Mouse (Mus musculus): ENCODE measurements around the gene Foxn4. TPM values are rescaled to one million over a fixed set of nuclear protein-coding genes. Genes with fewer than 3 reads are reported as not detected.

Foxn4 gene
- polyA plus RNA-seq, 1 experiment from 2014 or later, result 6.9 TPM

DNA sequence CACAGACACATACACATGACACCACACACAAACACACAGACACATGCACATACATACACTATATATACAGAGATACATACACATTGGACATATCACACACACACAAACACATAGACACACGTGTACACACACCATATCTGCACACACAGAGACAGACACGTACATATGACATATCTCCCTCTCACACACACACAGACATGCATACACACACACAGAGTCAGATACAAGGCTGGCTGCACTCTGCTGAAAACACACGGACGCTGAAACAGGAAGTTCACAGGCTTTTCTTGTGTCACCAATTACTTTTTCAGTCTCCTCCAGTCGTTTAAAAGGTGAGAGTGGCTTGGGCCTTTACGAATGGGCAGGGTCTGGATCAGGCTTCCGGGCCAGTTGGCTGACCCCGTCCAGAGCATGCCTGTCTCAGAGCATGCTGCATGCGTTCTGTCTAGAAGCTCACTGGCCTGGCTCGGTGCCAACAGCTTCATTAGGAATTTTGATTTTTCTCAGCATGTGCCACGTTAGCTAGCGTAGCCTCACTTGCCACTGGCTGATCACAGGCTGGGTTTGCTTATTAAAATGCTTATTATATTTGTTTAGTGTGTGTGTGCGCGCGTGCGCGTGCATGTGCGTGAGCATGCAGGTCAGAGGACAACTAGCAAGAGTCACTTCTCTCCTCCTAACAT lies 24.7 kb upstream of the Foxn4 start:
- Histone ChIP-seq H3K9me3 (ENCODE audit: control insufficient read depth, low read length) (no peaks in the 10 kb centered on the region), H3K27me3 (ENCODE audit: control insufficient read depth, insufficient read depth, low read length) (peaks cover 23% of the 10 kb centered on the region), H3K36me3 (ENCODE audit: control insufficient read depth, insufficient read depth, low read length) (no peaks in the 10 kb centered on the region), H3K27ac (ENCODE audit: low read depth, low read length) (no peak overlapping the region), H3K9ac (ENCODE audit: low read length) (no peak overlapping the region), H3K4me3 (ENCODE audit: low read depth, low read length) (no peak overlapping the region), H3K4me1 (ENCODE audit: control insufficient read depth, insufficient read depth, low read length) (peaks cover 5% of the 10 kb centered on the region; the same call in 1 of the 2 replicates), H3K4me2 (no peak overlapping the region)
- DNase-seq (ENCODE audit: low spot score, missing footprints) (peak; percentile 92), ATAC-seq (ENCODE audit: low FRiP score) (no peak)
- WGBS, result 69% methylated on average over 18 of the region's 18 CpGs

- H3K9ac ChIP-seq (ENCODE audit: low read length), result no peak overlapping the region
- DNase-seq (ENCODE audit: low spot score, missing footprints) (peak; percentile 88), ATAC-seq (ENCODE audit: low FRiP score) (no peak)
- H3K4me1 ChIP-seq (ENCODE audit: control insufficient read depth, insufficient read depth, low read length), result peaks cover 5% of the 10 kb centered on the region; the same call in 1 of the 2 replicates
- no peak overlapping the region for H3K4me2 ChIP-seq
- H3K36me3 ChIP-seq (ENCODE audit: control insufficient read depth, insufficient read depth, low read length), result no peaks in the 10 kb centered on the region
- no peaks in the 10 kb centered on the region for H3K9me3 ChIP-seq (ENCODE audit: control insufficient read depth, low read length)
- peaks cover 18% of the 10 kb centered on the region; the same call in 1 of the 2 replicates for H3K27me3 ChIP-seq (ENCODE audit: control insufficient read depth, insufficient read depth, low read length)
- WGBS, result 26% methylated on average over 22 of the region's 22 CpGs
- H3K27ac ChIP-seq (ENCODE audit: low read depth, low read length), result no peak overlapping the region
- no peak overlapping the region for H3K4me3 ChIP-seq (ENCODE audit: low read depth, low read length)
Observed at GRCm38 (mm10) chr5:114296693-114297631, 23.4 kb upstream of the Foxn4 start.

GRCm38 (mm10) chr5:114290004-114290403 lies 16.4 kb upstream of the Foxn4 start:
- Histone ChIP-seq H3K27ac (ENCODE audit: low read depth, low read length) (no peak overlapping the region), H3K4me2 (no peak overlapping the region), H3K36me3 (ENCODE audit: control insufficient read depth, insufficient read depth, low read length) (no peaks in the 10 kb centered on the region), H3K4me3 (ENCODE audit: low read depth, low read length) (no peak overlapping the region), H3K27me3 (ENCODE audit: control insufficient read depth, insufficient read depth, low read length) (peaks cover 5% of the 10 kb centered on the region; the same call in 1 of the 2 replicates), H3K9ac (ENCODE audit: low read length) (no peak overlapping the region), H3K4me1 (ENCODE audit: control insufficient read depth, insufficient read depth, low read length) (peaks cover 7% of the 10 kb centered on the region; the same call in 1 of the 2 replicates), H3K9me3 (ENCODE audit: control insufficient read depth, low read length) (no peaks in the 10 kb centered on the region)
- no peak for DNase-seq (ENCODE audit: low spot score, missing footprints)
- ATAC-seq (ENCODE audit: low FRiP score), result no peak
- WGBS, result 52% methylated on average over 3 of the region's 3 CpGs

- Histone ChIP-seq H3K9me3 (ENCODE audit: control insufficient read depth, low read length) (no peaks in the 10 kb centered on the region), H3K4me2 (no peak within 1 kb of the TSS), H3K27ac (ENCODE audit: low read depth, low read length) (no peak within 1 kb of the TSS), H3K36me3 (ENCODE audit: control insufficient read depth, insufficient read depth, low read length) (no peaks in the 10 kb centered on the region), H3K4me3 (ENCODE audit: low read depth, low read length) (no peak within 1 kb of the TSS), H3K4me1 (ENCODE audit: control insufficient read depth, insufficient read depth, low read length) (peaks cover 7% of the 10 kb centered on the region; the same call in 1 of the 2 replicates), H3K27me3 (ENCODE audit: control insufficient read depth, insufficient read depth, low read length) (0 out of 2 replicates have a peak, but pooled peaks cover 3% of the 10 kb centered on the region), H3K9ac (ENCODE audit: low read length) (no peak within 1 kb of the TSS)
- 52% methylated on average over 13 of the region's 13 CpGs for WGBS
- DNase-seq (ENCODE audit: low spot score, missing footprints) (no peak), ATAC-seq (ENCODE audit: low FRiP score) (no peak)
Observed at GRCm38 (mm10) chr5:114288874-114289273, 15.3 kb upstream of the Foxn4 start, which contains the start of gene Myo1h. Gene Myo1h, plus strand, starts transcription at chr5:114289166.

- WGBS, result 85% methylated on average over 5 of the region's 5 CpGs
- Histone ChIP-seq H3K27me3 (ENCODE audit: control insufficient read depth, insufficient read depth, low read length) (0 out of 2 replicates have a peak, but pooled peaks cover 3% of the 10 kb centered on the region), H3K36me3 (ENCODE audit: control insufficient read depth, insufficient read depth, low read length) (no peaks in the 10 kb centered on the region), H3K4me2 (no peak overlapping the region), H3K9me3 (ENCODE audit: control insufficient read depth, low read length) (no peaks in the 10 kb centered on the region), H3K9ac (ENCODE audit: low read length) (no peak overlapping the region), H3K27ac (ENCODE audit: low read depth, low read length) (no peak overlapping the region), H3K4me1 (ENCODE audit: control insufficient read depth, insufficient read depth, low read length) (peaks cover 6% of the 10 kb centered on the region; the same call in 1 of the 2 replicates), H3K4me3 (ENCODE audit: low read depth, low read length) (no peak overlapping the region)
- ATAC-seq (ENCODE audit: low FRiP score) (no peak), DNase-seq (ENCODE audit: low spot score, missing footprints) (no peak)
Observed at GRCm38 (mm10) chr5:114288396-114288795, 14.8 kb upstream of the Foxn4 start.

GRCm38 (mm10) chr5:114286872-114287571 lies 13.4 kb upstream of the Foxn4 start:
- Histone ChIP-seq H3K9me3 (ENCODE audit: control insufficient read depth, low read length) (no peaks in the 10 kb centered on the region), H3K4me1 (ENCODE audit: control insufficient read depth, insufficient read depth, low read length) (peaks cover 5% of the 10 kb centered on the region; the same call in 1 of the 2 replicates), H3K9ac (ENCODE audit: low read length) (no peak overlapping the region), H3K27ac (ENCODE audit: low read depth, low read length) (no peak overlapping the region), H3K4me3 (ENCODE audit: low read depth, low read length) (no peak overlapping the region), H3K36me3 (ENCODE audit: control insufficient read depth, insufficient read depth, low read length) (no peaks in the 10 kb centered on the region), H3K4me2 (no peak overlapping the region), H3K27me3 (ENCODE audit: control insufficient read depth, insufficient read depth, low read length) (no peaks in the 10 kb centered on the region)
- WGBS, result 85% methylated on average over 16 of the region's 16 CpGs
- DNase-seq (ENCODE audit: low spot score, missing footprints), result no peak
- no peak for ATAC-seq (ENCODE audit: low FRiP score)

DNA sequence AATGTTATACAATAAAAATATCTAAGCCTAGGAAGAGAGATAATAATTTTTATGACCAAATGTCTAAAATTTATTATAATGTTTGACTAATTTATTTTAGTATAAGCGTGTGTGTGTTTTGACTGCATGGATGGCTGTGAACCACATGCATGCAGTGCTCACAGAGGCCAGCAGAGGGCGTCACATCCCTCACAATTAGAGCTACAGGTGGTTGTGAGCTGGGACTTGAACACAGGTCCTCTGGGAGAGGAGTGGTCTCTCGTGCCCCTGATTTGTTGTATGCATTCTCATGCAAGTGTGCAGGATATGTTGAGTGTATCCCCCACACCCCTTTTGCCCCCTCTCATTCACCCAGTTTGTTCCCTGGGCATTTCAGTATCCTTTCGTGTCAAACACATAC lies 12.5 kb upstream of the Foxn4 start:
- Histone ChIP-seq H3K36me3 (ENCODE audit: control insufficient read depth, insufficient read depth, low read length) (no peaks in the 10 kb centered on the region), H3K27ac (ENCODE audit: low read depth, low read length) (no peak overlapping the region), H3K9me3 (ENCODE audit: control insufficient read depth, low read length) (no peaks in the 10 kb centered on the region), H3K27me3 (ENCODE audit: control insufficient read depth, insufficient read depth, low read length) (no peaks in the 10 kb centered on the region; the same call in 1 of the 2 replicates), H3K4me2 (no peak overlapping the region), H3K4me1 (ENCODE audit: control insufficient read depth, insufficient read depth, low read length) (peaks cover 5% of the 10 kb centered on the region; the same call in 1 of the 2 replicates), H3K9ac (ENCODE audit: low read length) (no peak overlapping the region), H3K4me3 (ENCODE audit: low read depth, low read length) (no peak overlapping the region)
- DNase-seq (ENCODE audit: low spot score, missing footprints) (no peak), ATAC-seq (ENCODE audit: low FRiP score) (no peak)
- 76% methylated on average over 4 of the region's 4 CpGs for WGBS

- Histone ChIP-seq H3K4me2 (no peak overlapping the region), H3K4me3 (ENCODE audit: low read depth, low read length) (no peak overlapping the region), H3K9me3 (ENCODE audit: control insufficient read depth, low read length) (no peaks in the 10 kb centered on the region), H3K36me3 (ENCODE audit: control insufficient read depth, insufficient read depth, low read length) (no peaks in the 10 kb centered on the region), H3K9ac (ENCODE audit: low read length) (no peak overlapping the region), H3K27me3 (ENCODE audit: control insufficient read depth, insufficient read depth, low read length) (peaks cover 3% of the 10 kb centered on the region; the same call in 1 of the 2 replicates), H3K4me1 (ENCODE audit: control insufficient read depth, insufficient read depth, low read length) (peaks cover 5% of the 10 kb centered on the region; the same call in 1 of the 2 replicates), H3K27ac (ENCODE audit: low read depth, low read length) (no peak overlapping the region)
- ATAC-seq (ENCODE audit: low FRiP score) (no peak), DNase-seq (ENCODE audit: low spot score, missing footprints) (no peak)
- WGBS, result 91% methylated on average over 3 of the region's 3 CpGs
Observed at GRCm38 (mm10) chr5:114285398-114285700, 11.7 kb upstream of the Foxn4 start.

Measured in midbrain, embryonic 11.5 days (tissue).